Mouse (Mus musculus) midbrain, embryonic 11.5 days (tissue): ENCODE measurements around the gene Hps4. TPM values are rescaled to one million over a fixed set of nuclear protein-coding genes. Genes with fewer than 3 reads are reported as not detected.

Source experiments
- ATAC-seq: fragments of 200-750 bp; cut with Nextera tagmentation; 2 replicates; pipeline ENCODE4 v1.8.0; 2017; ENCODE audit warnings: moderate TSS enrichment, moderate library complexity; ENCODE audit not compliant: low FRiP score
- DNase-seq: peaks from one replicate; pipeline ENCODE4 v3.0.0; 2015; ENCODE audit warnings: low spot score; ENCODE audit errors: missing footprints
- H3K27ac ChIP-seq: fragments of 300-500 bp; sonication (generic); 2 replicates; pipeline ENCODE4 v1.5.1; 2014; ENCODE audit warnings: low read depth, low read length
- H3K27me3 ChIP-seq: fragments of 300-500 bp; sonication (generic); 2 replicates; pipeline ENCODE4 v1.6.1; 2014; ENCODE audit warnings: mild to moderate bottlenecking, low read length, moderate library complexity, mixed read lengths; ENCODE audit not compliant: control insufficient read depth, insufficient read depth
- H3K36me3 ChIP-seq: fragments of 300-500 bp; sonication (generic); 2 replicates; pipeline ENCODE4 v1.6.1; 2014; ENCODE audit warnings: mild to moderate bottlenecking, low read length, moderate library complexity, mixed read lengths; ENCODE audit not compliant: control insufficient read depth, insufficient read depth
- H3K4me1 ChIP-seq: fragments of 300-500 bp; sonication (generic); 2 replicates; pipeline ENCODE4 v1.6.1; 2014; ENCODE audit warnings: low read length; ENCODE audit not compliant: control insufficient read depth, insufficient read depth
- H3K4me2 ChIP-seq: fragments of 300-500 bp; sonication (generic); 2 replicates; pipeline ENCODE4 v1.6.1; 2014; ENCODE audit warnings: mild to moderate bottlenecking, moderate library complexity
- H3K4me3 ChIP-seq: fragments of 300-500 bp; sonication (generic); 2 replicates; pipeline ENCODE4 v1.5.1; 2014; ENCODE audit warnings: low read depth, low read length
- H3K9ac ChIP-seq: fragments of 300-500 bp; sonication (generic); 2 replicates; pipeline ENCODE4 v1.6.1; 2014; ENCODE audit warnings: low read length
- H3K9me3 ChIP-seq: fragments of 300-500 bp; sonication (generic); 2 replicates; pipeline ENCODE4 v1.6.1; 2016; ENCODE audit warnings: low read length; ENCODE audit not compliant: control insufficient read depth
- WGBS: fragments of 180-500 bp; shearing (Covaris S2); extraction: QIAGEN DNeasy Blood & Tissue Kit; methylation state at CpG from one replicate; pipeline ENCODE4 v1.1.7; 2014; 5-methylcytosine and 5-hydroxymethylcytosine counted together
- polyA plus RNA-seq: library from polyadenylated mRNA; unstranded; fragments of >200 nt; fragmentation: Nextera tagmentation; extraction: Ambion mirVana; gene quantifications from 2 replicates; pipeline ENCODE4 v1.2.1, GENCODE M21; 2014

Gene Hps4
- polyA plus RNA-seq, 1 experiment from 2014 or later = 31.9 TPM

GRCm38 (mm10) chr5:112382042-112382441, 39.2 kb downstream of the Hps4 start:
- Histone ChIP-seq H3K4me3 (no peak overlapping the region), H3K9ac (no peak overlapping the region), H3K36me3 (peaks cover 10% of the 10 kb centered on the region), H3K27me3 (no peaks in the 10 kb centered on the region), H3K4me2 (no peak overlapping the region), H3K9me3 (no peaks in the 10 kb centered on the region), H3K27ac (no peak overlapping the region), H3K4me1 (no peaks in the 10 kb centered on the region; the same call in 1 of the 2 replicates)
- WGBS = 63% methylated on average over 9 of the region's 9 CpGs
- DNase-seq = no peak
- no peak for ATAC-seq

- ATAC-seq (no peak), DNase-seq (no peak)
- no peaks in the 10 kb centered on the region for H3K27me3 ChIP-seq
- WGBS = 81% methylated on average over 17 of the region's 17 CpGs
- H3K4me1 ChIP-seq = no peaks in the 10 kb centered on the region; the same call in 1 of the 2 replicates
- H3K27ac ChIP-seq = no peak overlapping the region
- H3K36me3 ChIP-seq = peaks cover 10% of the 10 kb centered on the region
- H3K9ac ChIP-seq = no peak overlapping the region
- no peaks in the 10 kb centered on the region for H3K9me3 ChIP-seq
- H3K4me3 ChIP-seq = no peak overlapping the region
- H3K4me2 ChIP-seq = no peak overlapping the region
These were observed 39.9 kb downstream of the Hps4 start for GRCm38 (mm10) chr5:112382641-112383330.

- ATAC-seq = no peak
- Histone ChIP-seq H3K27me3 (no peaks in the 10 kb centered on the region), H3K36me3 (peaks cover 8% of the 10 kb centered on the region), H3K9ac (no peak overlapping the region), H3K4me3 (no peak overlapping the region), H3K27ac (no peak overlapping the region), H3K9me3 (no peaks in the 10 kb centered on the region), H3K4me2 (no peak overlapping the region), H3K4me1 (no peaks in the 10 kb centered on the region; the same call in 1 of the 2 replicates)
- WGBS = 90% methylated on average over 13 of the region's 13 CpGs
- DNase-seq = no peak
These were observed 42.1 kb downstream of the Hps4 start for GRCm38 (mm10) chr5:112384805-112385472.

GRCm38 (mm10) chr5:112385973-112386372, 43.1 kb downstream of the Hps4 start:
- Histone ChIP-seq H3K27me3 (no peaks in the 10 kb centered on the region), H3K4me2 (no peak overlapping the region), H3K27ac (no peak overlapping the region), H3K4me3 (no peak overlapping the region), H3K9me3 (no peaks in the 10 kb centered on the region), H3K36me3 (peaks cover 10% of the 10 kb centered on the region), H3K9ac (no peak overlapping the region), H3K4me1 (no peaks in the 10 kb centered on the region; the same call in 1 of the 2 replicates)
- 81% methylated on average over 2 of the region's 2 CpGs for WGBS
- no peak for DNase-seq
- no peak for ATAC-seq

GRCm38 (mm10) chr5:112389352-112389751, 46.5 kb downstream of the Hps4 start:
- Histone ChIP-seq H3K4me2 (no peak overlapping the region), H3K9me3 (no peaks in the 10 kb centered on the region), H3K9ac (no peak overlapping the region), H3K27me3 (no peaks in the 10 kb centered on the region), H3K27ac (no peak overlapping the region), H3K4me1 (peaks cover 8% of the 10 kb centered on the region; the same call in 1 of the 2 replicates), H3K36me3 (peaks cover 10% of the 10 kb centered on the region), H3K4me3 (no peak overlapping the region)
- peak; percentile 68 for DNase-seq
- no peak for ATAC-seq
- 84% methylated on average over 9 of the region's 9 CpGs for WGBS

- Histone ChIP-seq H3K36me3 (peaks cover 4% of the 10 kb centered on the region; the same call in 1 of the 2 replicates), H3K27me3 (no peaks in the 10 kb centered on the region), H3K4me3 (no peak overlapping the region), H3K9ac (no peak overlapping the region), H3K9me3 (no peaks in the 10 kb centered on the region), H3K4me2 (no peak overlapping the region), H3K4me1 (peaks cover 11% of the 10 kb centered on the region; the same call in 1 of the 2 replicates), H3K27ac (no peak overlapping the region)
- WGBS = 59% methylated on average over 16 of the region's 16 CpGs
- ATAC-seq (no peak), DNase-seq (peak; percentile 77)
These were observed 48.1 kb downstream of the Hps4 start for GRCm38 (mm10) chr5:112391002-112391401.

GRCm38 (mm10) chr5:112391676-112392323, 48.9 kb downstream of the Hps4 start:
- H3K36me3 ChIP-seq = 0 out of 2 replicates have a peak, but pooled peaks cover 2% of the 10 kb centered on the region

GRCm38 (mm10) chr5:112393741-112394414, 51.0 kb downstream of the Hps4 start:
- no peak overlapping the region for H3K27ac ChIP-seq
- 7% methylated on average over 18 of the region's 18 CpGs for WGBS
- peak; percentile 45 for ATAC-seq

More at GRCm38 (mm10) chr5:112391676-112392323, 48.9 kb downstream of the Hps4 start:
- H3K27ac ChIP-seq = no peak overlapping the region
- no peak for ATAC-seq
- H3K4me2 ChIP-seq = no peak overlapping the region
- peak; percentile 73 for DNase-seq
- H3K27me3 ChIP-seq = no peaks in the 10 kb centered on the region
- 68% methylated on average over 27 of the region's 27 CpGs for WGBS
- H3K9ac ChIP-seq = no peak overlapping the region
- no peak overlapping the region for H3K4me3 ChIP-seq
- peaks cover 11% of the 10 kb centered on the region; the same call in 1 of the 2 replicates for H3K4me1 ChIP-seq
- H3K9me3 ChIP-seq = no peaks in the 10 kb centered on the region

More at GRCm38 (mm10) chr5:112393741-112394414, 51.0 kb downstream of the Hps4 start:
- Histone ChIP-seq H3K4me3 (peak overlapping the region; percentile 72), H3K9ac (peak overlapping the region; percentile 81), H3K4me2 (peak overlapping the region; percentile 73), H3K36me3 (0 out of 2 replicates have a peak, but pooled peaks cover 2% of the 10 kb centered on the region), H3K4me1 (peaks cover 11% of the 10 kb centered on the region; the same call in 1 of the 2 replicates), H3K9me3 (no peaks in the 10 kb centered on the region), H3K27me3 (no peaks in the 10 kb centered on the region)
- DNase-seq = peak; percentile 91
